Mouse (Mus musculus) heart, adult 2 months (tissue): ENCODE measurements at regions not wholly inside any gene's neighbourhood (a gene's known extent, or its start where the extent isn't known, plus 50 kb on each side); places are given as distances from the start of the nearest gene placed in this dataset.

Experiments
- DNase-seq, 2 experiments: peaks; one replicate each; pipeline ENCODE4 v3.0.0; 2021
- H3K27ac ChIP-seq: fragments of 200-600 bp; 2 replicates; pipeline ENCODE4 v1.8.1; 2022
- H3K27me3 ChIP-seq: fragments of 200-500 bp; 2 replicates; pipeline ENCODE4 v1.6.1; 2012; ENCODE audit warnings: mild to moderate bottlenecking, low read length, inconsistent platforms, mixed read lengths; ENCODE audit not compliant: control insufficient read depth, insufficient read depth
- H3K36me3 ChIP-seq: fragments of 200-500 bp; 2 replicates; pipeline ENCODE4 v1.6.1; 2012; ENCODE audit warnings: low read length, inconsistent platforms; ENCODE audit not compliant: control insufficient read depth, insufficient read depth
- H3K4me1 ChIP-seq: fragments of 200-500 bp; 2 replicates; pipeline ENCODE4 v1.6.1; 2011; ENCODE audit warnings: low read length; ENCODE audit not compliant: control insufficient read depth, insufficient read depth
- H3K4me3 ChIP-seq: fragments of 200-600 bp; 2 replicates; pipeline ENCODE4 v1.8.1; 2022
- H3K79me2 ChIP-seq: fragments of 200-500 bp; replicated peaks from 2 replicates; pipeline ENCODE4 v1.6.1; 2012; ENCODE audit warnings: mild to moderate bottlenecking, inconsistent platforms, low read length, moderate library complexity, mixed read lengths; ENCODE audit not compliant: control insufficient read depth, insufficient read depth
- H3K9ac ChIP-seq: fragments of 200-500 bp; 2 replicates; pipeline ENCODE4 v1.6.1; 2012; ENCODE audit warnings: low read depth, mild to moderate bottlenecking, control low read depth, inconsistent platforms, low read length, mixed read lengths
- CTCF ChIP-seq: fragments of 200-600 bp; IDR thresholded peaks from 2 replicates; pipeline ENCODE4 v1.8.1; 2022; ENCODE audit warnings: antibody characterized with exemption, mild to moderate bottlenecking, moderate library complexity
- EP300 ChIP-seq: fragments of 200-500 bp; IDR thresholded peaks from 2 replicates; pipeline ENCODE4 v1.6.1; 2011; ENCODE audit warnings: low read depth, low read length, control low read depth; ENCODE audit not compliant: insufficient read depth
- POLR2A ChIP-seq: fragments of 200-500 bp; IDR thresholded peaks from 2 replicates; pipeline ENCODE4 v1.6.1; 2011; ENCODE audit warnings: mild to moderate bottlenecking, low read depth, low read length, control low read depth; ENCODE audit not compliant: insufficient read depth
- WGBS: fragments of 180-500 bp; shearing (Covaris S2); methylation state at CpG from one replicate; pipeline ENCODE4 v1.1.7; 2018; 5-methylcytosine and 5-hydroxymethylcytosine counted together
- intact Hi-C: fragments of 180-260 bp; cut with DNase I; formaldehyde crosslinking; loops from one replicate; pipeline ENCODE4 v1.15.1; 2025

- intact Hi-C loops: loop anchor here (5.0 kb wide), 1 partner anchor 59 kb away; no protein-coding TSS in a partner anchor
- Histone ChIP-seq H3K4me1 (peaks cover 10% of the 10 kb centered on the region), H3K79me2 (no peaks in the 10 kb centered on the region), H3K4me3 (no peak overlapping the region), H3K36me3 (no peaks in the 10 kb centered on the region), H3K9ac (no peak overlapping the region), H3K27ac (peak overlapping the region; percentile 67), H3K27me3 (no peaks in the 10 kb centered on the region)
- TF ChIP-seq CTCF (no peak), POLR2A (no peak), EP300 (peak; percentile 72)
- 19% methylated on average over 7 of the region's 7 CpGs for WGBS
- DNase-seq: peak; percentile 74 to 82
These were observed 91.7 kb downstream of the Rps24 start for GRCm38 (mm10) chr14:24578535-24579111.

GRCm38 (mm10) chr14:24579153-24579795 is 92.3 kb downstream of the Rps24 start:
- Histone ChIP-seq H3K4me1 (peaks cover 10% of the 10 kb centered on the region), H3K27ac (peak overlapping the region; percentile 67), H3K79me2 (no peaks in the 10 kb centered on the region), H3K4me3 (no peak overlapping the region), H3K27me3 (no peaks in the 10 kb centered on the region), H3K36me3 (no peaks in the 10 kb centered on the region), H3K9ac (no peak overlapping the region)
- intact Hi-C loops: loop anchor here (5.0 kb wide), 1 partner anchor 58 kb away; no protein-coding TSS in a partner anchor
- TF ChIP-seq EP300: no peak
- TF ChIP-seq CTCF: no peak
- no peak for TF ChIP-seq POLR2A
- DNase-seq: peak; percentile 14 to 30
- 44% methylated on average over 9 of the region's 9 CpGs for WGBS

GRCm38 (mm10) chr14:24586133-24586908 is 99.4 kb downstream of the Rps24 start:
- H3K36me3 ChIP-seq: no peaks in the 10 kb centered on the region
- no peaks in the 10 kb centered on the region for H3K4me1 ChIP-seq
- H3K79me2 ChIP-seq: no peaks in the 10 kb centered on the region
- H3K27ac ChIP-seq: no peak overlapping the region
- no peaks in the 10 kb centered on the region for H3K27me3 ChIP-seq
- no peak for DNase-seq
- intact Hi-C loops: no loop called here
- H3K9ac ChIP-seq: no peak overlapping the region
- TF ChIP-seq EP300 (no peak), POLR2A (no peak), CTCF (peak; percentile 60)
- WGBS: 57% methylated on average over 7 of the region's 7 CpGs
- H3K4me3 ChIP-seq: no peak overlapping the region

- Histone ChIP-seq H3K9ac (no peak overlapping the region), H3K79me2 (no peaks in the 10 kb centered on the region), H3K36me3 (no peaks in the 10 kb centered on the region), H3K27me3 (no peaks in the 10 kb centered on the region), H3K27ac (no peak overlapping the region), H3K4me1 (no peaks in the 10 kb centered on the region), H3K4me3 (no peak overlapping the region)
- 56% methylated on average over 12 of the region's 12 CpGs for WGBS
- no peak for DNase-seq
- intact Hi-C loops: no loop called here
- TF ChIP-seq EP300: no peak
- no peak for TF ChIP-seq CTCF
- no peak for TF ChIP-seq POLR2A
These were observed 100.2 kb downstream of the Rps24 start for GRCm38 (mm10) chr14:24586982-24587672.

- 60% methylated on average over 3 of the region's 3 CpGs for WGBS
- H3K4me1 ChIP-seq: no peaks in the 10 kb centered on the region
- H3K4me3 ChIP-seq: no peak overlapping the region
- H3K79me2 ChIP-seq: no peaks in the 10 kb centered on the region
- H3K27me3 ChIP-seq: no peaks in the 10 kb centered on the region
- no peak overlapping the region for H3K9ac ChIP-seq
- no peak for DNase-seq
- H3K36me3 ChIP-seq: no peaks in the 10 kb centered on the region
- intact Hi-C loops: no loop called here
- no peak for TF ChIP-seq EP300
- TF ChIP-seq CTCF: no peak
- TF ChIP-seq POLR2A: no peak
- H3K27ac ChIP-seq: no peak overlapping the region
These were observed 101.1 kb downstream of the Rps24 start for GRCm38 (mm10) chr14:24588041-24588440.
